Mouse (Mus musculus) gastrocnemius, postnatal 25 days (tissue): ENCODE measurements around the gene Megf8. TPM values are rescaled to one million over a fixed set of nuclear protein-coding genes. Genes with fewer than 3 reads are reported as not detected.
"Not testable (repeated sequence)": the region's sequence is repeated elsewhere in the genome, so short reads cannot be mapped to it uniquely, and the experiment has no call there.

ENCODE experiments used
- DNase-seq: peaks from one replicate; pipeline ENCODE4 v3.0.0; 2022
- total RNA-seq, 2 experiments: library from RNA; stranded (reverse); gene quantifications; 1 replicate in 1 of 2; 2 replicates in 1 of 2; pipeline ENCODE4 v1.2.3; 2021

Gene Megf8
- total RNA-seq, 2 experiments from 2014 or later, result 15.5 to 18.7 TPM

GRCm38 (mm10) chr7:25383891-25384290, 66.9 kb downstream of the Megf8 start:
- DNase-seq, result peak; percentile 4

DNA sequence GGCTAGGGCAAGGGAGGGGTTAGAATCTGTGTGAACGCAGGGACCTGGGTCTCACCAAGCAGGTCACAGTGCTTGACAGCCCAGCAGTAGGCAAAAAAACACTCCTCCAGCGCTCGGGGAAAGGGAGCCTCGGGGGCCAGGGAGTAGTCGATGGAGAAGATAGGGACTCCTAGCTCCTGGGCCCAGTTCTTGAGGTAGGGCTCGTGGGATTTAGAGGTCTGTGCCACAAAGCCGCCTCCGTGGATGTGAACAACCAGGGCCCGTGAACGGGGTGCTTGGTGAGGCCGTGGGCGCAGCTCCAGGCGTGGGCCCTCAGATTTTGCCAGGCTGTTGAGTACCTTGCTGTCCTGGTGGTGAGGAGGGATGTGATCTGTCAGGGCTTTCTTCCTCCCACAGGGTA, 67.4 kb downstream of the Megf8 start:
- no peak for DNase-seq

- peak; percentile 4 for DNase-seq
Observed at GRCm38 (mm10) chr7:25384818-25385217, 67.9 kb downstream of the Megf8 start.

- DNase-seq, result peak; percentile 4
Observed at GRCm38 (mm10) chr7:25385259-25385658, 68.3 kb downstream of the Megf8 start.

DNA sequence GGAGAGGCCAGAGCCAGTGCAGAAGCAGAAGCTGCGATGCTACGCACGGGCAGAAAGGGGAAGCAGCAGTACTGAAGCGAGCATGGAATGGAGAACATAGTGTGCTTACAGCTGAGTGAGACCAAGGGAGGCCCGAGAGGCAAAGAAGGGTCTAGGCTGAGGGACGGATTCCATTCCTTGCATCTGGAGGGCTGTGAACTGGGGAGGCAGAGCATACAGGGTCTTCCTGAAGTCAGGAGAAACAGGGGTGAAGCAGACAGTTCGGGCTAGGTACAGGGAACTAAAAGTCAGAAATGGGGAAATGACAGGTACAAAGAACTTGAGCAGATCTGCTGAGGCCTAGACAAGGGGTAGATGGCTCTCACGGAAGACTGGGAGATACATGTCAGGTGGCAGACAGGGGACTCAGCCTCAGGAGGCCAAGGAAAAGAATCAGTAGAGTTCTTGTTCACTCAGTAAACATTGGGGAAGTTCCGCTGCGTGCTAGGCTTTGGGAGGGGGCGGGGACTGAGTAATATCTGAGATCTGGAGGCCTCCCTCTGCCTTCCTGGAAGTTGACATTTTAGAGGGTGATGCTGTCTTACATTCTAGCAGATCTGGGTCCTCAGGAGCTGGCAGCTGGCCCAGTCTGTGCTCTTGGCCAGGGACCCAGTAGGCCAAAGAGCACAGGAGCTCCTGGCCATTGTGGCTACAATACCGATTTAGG, 69.0 kb downstream of the Megf8 start:
- DNase-seq, result peak; percentile 81

GRCm38 (mm10) chr7:25387811-25388440, 71.0 kb downstream of the Megf8 start:
- peak; percentile 28 for DNase-seq

DNA sequence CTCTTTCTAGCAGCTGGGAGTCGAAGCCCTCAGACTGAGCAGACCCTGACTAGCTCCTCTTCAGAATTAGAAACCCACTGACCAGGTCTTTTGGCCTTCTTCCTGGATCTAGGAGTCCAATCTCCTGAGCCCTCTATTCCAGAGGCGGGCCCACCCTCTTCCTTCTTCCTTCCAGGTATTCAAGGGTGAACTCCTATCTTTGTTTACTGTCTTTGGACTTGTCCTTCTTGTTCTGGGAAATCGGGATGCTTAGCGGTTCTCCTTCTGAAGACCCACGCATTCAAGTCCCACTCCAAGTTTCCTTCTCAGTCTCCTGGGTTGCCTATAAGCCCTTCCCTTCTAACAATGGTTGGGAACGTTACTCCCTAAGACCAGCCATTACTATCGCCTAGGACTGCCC, 72.0 kb downstream of the Megf8 start:
- peak; percentile 6 for DNase-seq

DNA sequence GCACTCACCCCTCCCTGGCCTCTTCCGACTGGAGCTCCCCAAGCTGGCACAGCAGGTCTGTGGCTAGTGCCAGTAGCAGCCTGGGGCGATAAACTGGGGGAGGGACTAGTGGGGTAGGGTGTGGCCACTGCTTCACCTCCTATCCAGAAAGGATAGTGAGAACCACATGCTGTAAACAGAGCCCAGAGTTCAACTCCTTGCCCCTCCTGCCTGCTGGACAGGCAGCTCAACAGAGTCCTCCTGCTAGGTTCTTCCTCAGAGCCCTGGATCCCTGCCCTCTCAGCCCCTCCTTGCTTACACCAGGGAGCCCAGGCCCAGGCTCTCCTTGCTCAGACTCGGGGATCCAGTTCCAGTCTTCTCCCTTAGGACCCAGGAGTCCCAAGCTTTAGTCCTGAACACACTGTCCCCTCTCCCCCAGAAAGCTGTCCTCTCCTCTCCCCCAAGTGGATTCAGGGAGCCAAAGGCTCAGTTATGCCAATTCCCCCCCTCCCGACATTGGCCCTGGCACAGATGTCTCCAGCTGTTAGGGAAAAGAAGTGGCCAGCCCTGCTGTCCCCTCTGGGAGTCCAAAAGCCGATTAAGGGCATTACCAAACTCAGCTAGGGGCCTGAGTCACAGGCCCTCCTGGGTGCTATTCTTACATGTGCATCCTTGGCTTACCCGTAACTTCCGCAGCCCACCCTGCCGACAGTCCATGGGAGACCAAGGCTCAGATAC, 73.2 kb downstream of the Megf8 start:
- peak; percentile 85 for DNase-seq

- DNase-seq, result peak; percentile 5
Observed at GRCm38 (mm10) chr7:25390986-25391385, 74.0 kb downstream of the Megf8 start.

GRCm38 (mm10) chr7:25391856-25392453, 75.0 kb downstream of the Megf8 start:
- DNase-seq, result peak; percentile 5

DNA sequence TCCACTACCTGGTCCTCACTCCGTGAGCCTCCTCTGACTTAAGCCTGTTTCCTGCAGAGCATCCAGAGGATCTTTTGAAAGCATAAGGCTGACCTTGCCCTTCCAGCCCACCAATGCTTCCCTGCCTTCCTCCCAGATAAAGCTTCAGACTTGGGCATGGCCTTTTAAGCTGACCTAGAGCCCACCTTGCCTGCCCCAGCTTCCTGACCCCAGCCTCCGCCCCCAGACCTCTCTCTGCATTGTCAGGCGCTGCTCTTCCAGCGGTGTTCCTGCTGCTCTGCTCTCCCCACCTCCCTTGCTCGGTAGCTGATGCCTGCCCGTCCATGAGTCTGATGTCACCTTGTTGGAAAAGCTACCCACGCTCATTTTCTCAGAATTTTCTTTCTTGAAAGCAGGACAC, 75.9 kb downstream of the Megf8 start:
- no peak for DNase-seq

DNA sequence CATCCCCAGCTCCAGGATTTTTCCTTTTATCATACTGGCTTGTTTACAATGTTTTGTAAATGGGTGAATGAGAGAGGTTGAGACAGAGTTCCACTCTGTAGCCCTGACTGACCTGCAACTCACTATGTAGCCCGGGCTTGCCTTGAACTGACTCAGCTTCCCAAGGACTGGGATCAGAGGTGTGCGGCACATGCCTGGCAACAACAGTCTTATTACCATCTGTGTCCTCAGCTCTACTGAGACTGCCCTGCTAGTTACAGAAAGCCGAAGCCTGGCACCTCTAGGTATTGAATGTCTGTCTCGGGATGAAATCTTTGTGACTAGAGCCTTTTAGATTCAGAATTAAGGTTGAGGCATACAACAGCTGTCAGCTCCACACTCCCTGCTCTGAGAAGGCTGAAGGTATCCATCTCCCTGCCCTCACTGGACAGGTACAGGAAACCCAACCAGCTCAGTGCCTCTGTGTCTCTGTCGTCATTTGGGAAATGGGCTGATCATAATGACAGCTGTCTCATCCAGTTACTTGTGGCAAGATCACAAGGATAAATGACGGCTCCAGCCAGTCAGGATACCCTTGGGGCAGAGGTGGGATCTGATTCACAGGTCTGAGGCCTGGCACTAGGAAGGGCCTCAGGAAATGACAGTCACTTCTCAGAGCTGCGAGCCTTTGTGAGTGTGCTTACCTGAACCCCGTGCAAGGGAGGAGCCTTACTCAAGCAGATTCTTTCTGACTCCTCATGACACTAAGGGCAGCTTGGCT, 76.7 kb downstream of the Megf8 start:
- no peak for DNase-seq

DNA sequence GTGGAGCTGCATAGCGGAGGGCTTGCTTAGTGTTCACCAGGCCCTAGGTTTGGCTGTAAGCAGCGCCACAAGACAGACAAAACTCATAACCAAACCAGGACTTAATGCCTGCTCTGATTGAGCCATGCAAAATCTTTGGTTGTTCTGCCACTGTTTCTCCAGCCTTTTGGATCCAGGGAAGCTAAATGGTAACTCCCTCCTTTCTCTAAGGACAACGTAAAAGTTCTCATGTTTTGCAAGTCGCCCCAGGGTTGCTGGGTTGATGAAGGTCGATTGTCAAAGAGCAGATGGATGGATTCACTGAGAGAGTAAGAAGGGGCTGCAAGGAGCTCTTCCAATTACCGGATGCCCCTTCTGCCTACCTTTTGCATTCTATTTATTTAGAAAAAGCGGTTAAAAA, 77.8 kb downstream of the Megf8 start:
- DNase-seq, result no peak

GRCm38 (mm10) chr7:25395186-25395557, 78.2 kb downstream of the Megf8 start:
- DNase-seq, result no peak

DNA sequence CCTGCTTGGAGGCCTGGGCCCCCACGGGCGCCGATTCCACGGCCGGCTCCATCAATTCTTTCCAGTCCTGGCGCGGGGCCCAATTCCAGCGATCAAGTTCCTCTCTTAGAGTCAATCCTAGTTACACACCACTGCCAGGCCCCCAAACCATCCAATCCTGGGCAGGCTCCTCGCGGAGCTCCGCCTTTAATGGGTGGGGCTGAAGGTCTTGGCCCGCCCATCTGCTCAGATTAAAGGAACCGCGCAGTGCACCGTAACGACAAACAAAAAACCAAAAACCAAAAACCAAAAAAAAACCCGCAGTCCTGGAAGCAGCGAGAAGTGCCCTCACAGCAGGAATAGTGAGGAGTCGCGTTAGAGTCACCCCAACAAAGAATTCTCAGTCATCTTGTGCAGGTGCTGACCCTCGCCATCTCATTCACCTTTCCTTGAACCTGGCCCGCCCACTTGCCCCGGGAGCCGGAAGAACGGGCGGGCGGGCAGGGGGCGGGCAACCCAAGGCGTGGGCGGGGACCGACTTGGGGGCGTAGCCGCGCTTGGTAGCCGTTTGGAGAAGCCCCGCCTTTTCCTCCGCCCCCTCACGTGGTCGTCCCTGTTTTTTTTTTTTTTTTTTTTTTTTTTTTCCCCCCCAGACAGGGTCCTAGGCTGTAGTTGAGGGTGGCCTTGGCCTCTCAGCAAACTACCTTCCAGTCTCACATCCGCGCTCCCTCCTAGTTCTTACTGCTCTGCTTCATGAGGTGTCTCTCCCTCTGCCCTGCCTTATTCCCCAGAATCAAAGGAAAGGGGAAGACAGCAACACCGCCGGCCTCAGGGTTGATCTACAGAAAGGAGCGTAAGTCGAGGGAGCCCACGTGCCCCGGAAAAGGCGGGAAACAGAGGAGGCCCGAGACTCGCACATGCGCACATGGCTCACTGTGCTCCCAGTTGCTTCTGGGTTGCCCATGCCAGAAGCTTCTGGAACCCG, 78.9 kb downstream of the Megf8 start:
- peak; percentile 95 for DNase-seq

DNA sequence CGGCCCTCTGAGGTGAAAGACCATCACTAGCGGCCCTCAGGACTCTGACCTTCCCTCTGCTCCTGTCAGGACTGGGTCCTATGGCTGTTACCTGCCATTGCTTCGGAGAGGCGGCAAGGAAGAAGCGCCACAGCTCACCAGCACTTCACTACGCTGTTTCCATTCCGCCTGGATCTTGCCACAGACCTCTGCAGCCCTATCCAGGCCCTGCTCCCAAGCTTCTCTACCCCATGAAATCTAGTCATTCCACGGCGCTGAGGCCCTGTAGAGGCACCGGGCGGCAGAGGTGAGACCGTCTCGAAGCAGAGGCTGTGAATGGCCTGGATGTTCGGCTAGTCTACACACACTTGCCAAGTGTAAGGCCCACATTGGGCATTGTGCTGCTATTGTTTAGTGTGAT, 79.7 kb downstream of the Megf8 start:
- DNase-seq, result no peak

- DNase-seq, result no peak
Observed at GRCm38 (mm10) chr7:25398610-25399009, 81.6 kb downstream of the Megf8 start, which contains the start of gene Lipe. Gene Lipe, minus strand, starts transcription at chr7:25398710.

- not testable (repeated sequence) for DNase-seq
Observed at GRCm38 (mm10) chr7:25399028-25399427, 82.1 kb downstream of the Megf8 start.

DNA sequence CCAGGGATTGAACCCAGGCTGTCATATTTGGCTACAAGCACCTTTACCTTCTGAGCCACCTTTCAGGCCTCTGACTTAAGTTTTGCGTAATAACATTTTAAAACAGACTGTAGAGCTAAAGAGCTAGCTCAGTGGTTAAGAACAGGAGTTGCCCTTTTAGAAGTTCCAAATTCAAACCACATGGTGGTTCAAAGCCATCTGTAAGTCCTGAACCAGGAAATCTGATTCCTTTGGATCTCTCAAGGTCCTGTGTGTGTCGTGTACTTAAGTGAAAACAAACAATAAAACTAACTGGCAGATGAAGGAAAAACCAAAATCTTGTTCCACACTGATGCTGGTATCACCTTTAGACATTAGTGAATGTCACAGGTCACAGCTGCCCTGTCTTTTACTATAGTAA, 84.6 kb downstream of the Megf8 start:
- no peak for DNase-seq

DNA sequence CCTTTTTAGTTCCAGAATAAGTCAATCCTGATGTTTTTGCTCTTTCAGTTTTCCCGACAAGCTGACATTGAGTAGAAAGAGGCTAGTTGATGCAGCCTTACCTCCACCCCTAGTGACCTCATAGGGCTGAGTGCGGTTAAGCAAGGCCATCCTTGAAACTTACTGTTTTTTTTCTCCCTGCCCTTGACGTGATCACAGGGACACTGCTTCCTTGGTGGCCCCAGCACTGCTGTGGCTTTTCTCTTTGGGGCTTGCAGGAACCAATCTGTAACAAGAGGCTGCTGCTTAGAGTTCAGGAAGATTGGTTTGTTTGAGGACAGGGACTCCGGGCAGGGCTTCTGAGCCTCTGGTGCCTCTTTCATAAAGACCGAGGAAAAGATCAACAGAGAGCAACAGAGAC, 85.0 kb downstream of the Megf8 start:
- no peak for DNase-seq

DNA sequence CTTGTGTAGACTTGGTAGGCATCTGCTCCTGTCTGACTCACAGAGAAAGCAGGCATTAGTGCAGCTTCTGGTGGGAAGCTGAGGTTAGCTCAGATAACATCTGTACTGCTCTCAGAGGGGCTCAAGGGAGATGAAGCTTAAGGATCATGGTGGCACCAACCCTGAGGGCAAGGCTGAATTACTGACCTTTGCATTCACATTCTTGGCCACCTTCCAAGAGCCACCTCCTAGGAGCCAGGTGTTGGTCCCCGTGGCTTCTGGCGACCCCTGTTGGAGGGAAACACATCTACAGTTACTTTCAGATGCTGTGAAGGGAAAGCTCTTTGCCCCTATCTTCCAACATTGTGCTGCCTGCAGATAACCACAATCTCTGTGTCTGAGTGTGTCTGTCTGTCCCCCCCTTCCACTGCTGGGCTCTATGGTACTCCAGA, 85.7 kb downstream of the Megf8 start:
- no peak for DNase-seq
